Mouse (Mus musculus): ENCODE data around the gene Igdcc3. TPM values are rescaled to one million over a fixed set of nuclear protein-coding genes. Genes with fewer than 3 reads are reported as not detected.

Igdcc3 gene
- total RNA-seq, 2 experiments from 2014 or later = 2.0 to 2.3 TPM

GRCm38 (mm10) chr9:65230250-65230649 lies 89.3 kb downstream of the Igdcc3 start:
- DNase-seq (ENCODE audit: low spot score in 2 of 2) = no peak
- intact Hi-C loops (cut with DNase I) = no loop called here

- no peak for DNase-seq (ENCODE audit: low spot score in 2 of 2)
- intact Hi-C loops (cut with DNase I) = no loop called here
These were observed 90.3 kb downstream of the Igdcc3 start for GRCm38 (mm10) chr9:65231284-65231683.

GRCm38 (mm10) chr9:65233243-65233985 lies 92.4 kb downstream of the Igdcc3 start:
- intact Hi-C loops (cut with DNase I) = no loop called here
- DNase-seq (ENCODE audit: low spot score in 2 of 2) = no peak

- DNase-seq (ENCODE audit: low spot score in 2 of 2) = no peak
- intact Hi-C loops (cut with DNase I) = no loop called here
These were observed 93.7 kb downstream of the Igdcc3 start for GRCm38 (mm10) chr9:65234734-65235133.

Other genes starting within 250 kb of the Igdcc3 start
- under 1 TPM; 0.07 to 0.23 TPM for gene Slc24a1, start 189.6 kb upstream of the Igdcc3 start, total RNA-seq (2021)
- 10 to 100 TPM; 19.5 to 20.2 TPM for gene Ints14, start 180.3 kb upstream of the Igdcc3 start, total RNA-seq (2021)
- gene Hacd3, start 119.5 kb upstream of the Igdcc3 start, total RNA-seq (2021) = 100 to 1,000 TPM; 152 to 157 TPM
- 100 to 1,000 TPM; 153 to 164 TPM for gene Dpp8, start 108.8 kb upstream of the Igdcc3 start, total RNA-seq (2021)
- gene Igdcc4, start 39.7 kb upstream of the Igdcc3 start, total RNA-seq (2021) = 10 to 100 TPM; 24.9 to 30.8 TPM
- 1 to 10 TPM; 2.5 to 4.2 TPM for gene Parp16, start 54.2 kb downstream of the Igdcc3 start, total RNA-seq (2021)
- not detected for gene Cilp, start 124.0 kb downstream of the Igdcc3 start, total RNA-seq (2021)
- 10 to 100 TPM; 27.0 to 33.2 TPM for gene Clpx, start 153.1 kb downstream of the Igdcc3 start, total RNA-seq (2021)
- gene Pdcd7, start 204.9 kb downstream of the Igdcc3 start, total RNA-seq (2021) = 10 to 100 TPM; 26.8 to 33.3 TPM
- 1 to 10 TPM; 1.3 to 4.5 TPM for gene Ubap1l, start 219.9 kb downstream of the Igdcc3 start, total RNA-seq (2021)

All from left cerebral cortex, postnatal 36 days (tissue).